Mouse (Mus musculus): ENCODE data around the gene Gal3st2b. TPM values are rescaled to one million over a fixed set of nuclear protein-coding genes. Genes with fewer than 3 reads are reported as not detected.
"Not testable (repeated sequence)": the region's sequence is repeated elsewhere in the genome, so short reads cannot be mapped to it uniquely, and the experiment has no call there.

Gal3st2b gene
- polyA plus RNA-seq, 1 experiment from 2014 or later: not detected

DNA sequence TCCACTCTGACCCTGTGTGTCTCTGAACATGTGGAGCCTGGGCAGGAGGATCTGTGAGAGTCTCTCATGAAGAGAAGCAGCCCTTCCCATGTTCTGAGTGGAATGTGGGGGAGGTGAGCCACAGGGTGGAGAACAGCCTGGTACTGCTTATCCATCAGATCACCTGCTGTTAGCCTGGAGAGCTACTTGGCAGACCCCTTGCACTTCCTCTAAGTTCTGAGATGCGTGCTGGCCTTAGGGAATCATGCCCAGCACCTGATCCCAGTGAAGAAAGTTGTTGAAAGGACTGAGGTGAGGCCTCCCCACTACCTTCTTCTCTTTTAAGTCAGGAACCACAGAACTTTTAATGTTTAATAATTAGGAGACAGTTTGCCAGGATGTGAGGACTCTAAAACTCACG, 5.0 kb downstream of the Gal3st2b start:
- not testable (repeated sequence) for DNase-seq (ENCODE audit: low spot score); H3K36me3 ChIP-seq; H3K4me3 ChIP-seq; H3K27me3 ChIP-seq (ENCODE audit: low read depth, poor library complexity, severe bottlenecking); H3K27ac ChIP-seq (replicated peaks); H3K9me3 ChIP-seq (replicated peaks); H3K4me1 ChIP-seq
- WGBS: 85% methylated on average over 2 of the region's 2 CpGs

DNA sequence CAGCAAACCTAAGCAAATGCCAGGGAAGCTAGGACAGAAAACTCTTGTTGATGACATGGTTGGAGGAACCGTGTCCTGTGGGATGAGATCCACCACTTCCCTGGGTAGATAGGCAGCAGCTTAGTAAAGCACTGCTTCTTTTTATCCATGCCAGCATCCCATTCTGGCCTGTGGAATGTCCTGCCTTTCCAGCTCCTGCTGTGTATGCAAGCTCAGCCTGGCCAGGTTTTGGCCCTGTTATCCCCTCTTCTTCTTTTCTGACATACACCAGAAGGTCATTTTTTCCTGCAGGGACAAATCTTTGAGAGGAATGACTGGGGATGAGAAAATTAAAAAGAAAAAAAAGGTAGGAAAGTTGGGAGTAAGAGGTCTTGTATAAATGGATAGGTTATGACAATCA, 17.3 kb downstream of the Gal3st2b start:
- not testable (repeated sequence) for H3K4me1 ChIP-seq; DNase-seq (ENCODE audit: low spot score); H3K27ac ChIP-seq (replicated peaks); H3K4me3 ChIP-seq; H3K36me3 ChIP-seq; H3K9me3 ChIP-seq (replicated peaks); H3K27me3 ChIP-seq (ENCODE audit: low read depth, poor library complexity, severe bottlenecking)
- 75% methylated on average over 1 of the region's 1 CpGs for WGBS

DNA sequence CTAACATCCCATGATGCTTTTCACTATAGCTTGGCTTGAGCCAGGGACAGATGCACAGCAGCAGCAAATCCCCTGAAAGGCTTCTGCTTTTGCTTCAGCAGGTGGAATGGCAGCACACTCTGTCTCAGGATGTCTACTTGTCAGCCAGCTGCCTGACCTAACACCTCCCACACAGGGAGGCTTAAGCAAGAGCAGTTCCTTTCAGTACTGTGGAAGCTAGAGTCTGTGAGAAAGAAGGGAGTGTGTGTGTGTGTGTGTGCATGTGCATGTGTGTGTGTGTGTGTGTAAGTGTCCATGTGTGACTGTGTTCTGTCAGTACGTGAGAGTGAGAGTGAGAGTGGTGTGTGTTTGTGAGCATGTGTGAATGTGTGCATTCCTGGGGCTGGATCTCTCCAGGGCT, 19.7 kb downstream of the Gal3st2b start:
- H3K4me1 ChIP-seq: not testable (repeated sequence)

DNA sequence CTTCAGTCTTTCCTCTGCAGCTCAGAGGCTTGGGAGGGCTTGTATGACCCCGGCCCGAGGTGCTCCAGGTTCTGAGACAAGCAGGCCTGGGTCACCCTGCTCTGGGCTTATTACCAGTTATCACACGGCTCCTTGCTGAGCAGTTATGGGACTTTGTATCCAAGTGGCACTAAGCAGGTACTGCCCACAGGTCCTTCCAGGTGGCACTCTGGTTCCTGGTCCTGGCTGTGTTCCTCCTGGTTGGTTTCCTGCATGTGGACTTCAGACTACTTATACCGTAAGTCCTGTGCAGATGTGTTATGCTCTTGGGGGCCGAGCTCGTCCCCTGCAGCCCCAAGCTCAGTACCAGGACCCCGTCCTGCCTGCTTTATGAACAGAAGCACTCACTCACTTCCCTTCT, 20.3 kb downstream of the Gal3st2b start:
- H3K27me3 ChIP-seq (ENCODE audit: low read depth, poor library complexity, severe bottlenecking); DNase-seq (ENCODE audit: low spot score); H3K9me3 ChIP-seq (replicated peaks); H3K4me3 ChIP-seq; H3K4me1 ChIP-seq; H3K27ac ChIP-seq (replicated peaks); H3K36me3 ChIP-seq: not testable (repeated sequence)
- 90% methylated on average over 7 of the region's 7 CpGs for WGBS

More for the DNA sequence above, 19.7 kb downstream of the Gal3st2b start:
- H3K9me3 ChIP-seq (replicated peaks); DNase-seq (ENCODE audit: low spot score); H3K27me3 ChIP-seq (ENCODE audit: low read depth, poor library complexity, severe bottlenecking); H3K27ac ChIP-seq (replicated peaks); H3K36me3 ChIP-seq; H3K4me3 ChIP-seq: not testable (repeated sequence)
- WGBS: 73% methylated on average over 1 of the region's 1 CpGs

DNA sequence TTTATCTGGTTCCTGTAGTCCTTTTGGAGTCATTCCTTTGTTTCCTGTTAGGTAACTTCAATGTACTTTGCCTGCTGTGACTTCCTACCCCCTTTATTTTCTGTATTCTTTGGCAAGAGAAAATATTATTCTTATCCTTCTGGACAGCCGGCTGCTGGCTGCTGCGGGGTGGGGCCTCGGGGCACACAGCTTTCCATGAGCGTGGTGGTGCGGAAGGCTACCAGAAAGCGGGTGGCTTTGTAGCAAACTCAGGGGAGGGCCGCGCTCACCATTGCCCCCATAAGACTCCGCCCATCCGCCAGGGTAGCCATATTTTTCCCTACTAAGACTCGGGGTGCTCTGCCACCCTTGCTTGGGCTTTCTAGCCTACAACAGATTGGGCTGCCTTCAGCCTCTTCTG, 31.0 kb downstream of the Gal3st2b start:
- no CpG with 5 or more reads among the region's 11 CpGs for WGBS
- H3K4me3 ChIP-seq; H3K36me3 ChIP-seq; H3K27me3 ChIP-seq (ENCODE audit: low read depth, poor library complexity, severe bottlenecking); H3K9me3 ChIP-seq (replicated peaks); H3K27ac ChIP-seq (replicated peaks); DNase-seq (ENCODE audit: low spot score); H3K4me1 ChIP-seq: not testable (repeated sequence)

DNA sequence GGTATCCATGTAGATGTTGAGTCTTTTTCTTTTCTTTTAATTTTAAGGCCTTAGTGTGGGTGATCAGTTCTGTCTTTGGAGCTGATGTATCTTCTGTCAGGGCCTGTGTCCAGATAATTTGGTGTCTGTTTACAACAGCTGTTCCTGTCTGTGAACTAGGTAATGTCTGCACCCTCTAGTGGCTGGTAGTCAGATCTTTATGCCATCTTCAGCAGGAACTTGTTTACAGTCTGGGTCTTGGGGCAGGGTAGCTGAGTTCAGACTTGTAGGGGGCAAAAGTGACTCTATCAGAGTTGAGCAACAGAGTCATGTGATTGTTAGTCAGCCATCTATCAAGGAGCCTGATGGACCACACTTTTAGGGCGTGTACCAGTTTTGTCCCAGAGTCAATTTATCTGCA, 48.4 kb downstream of the Gal3st2b start:
- WGBS: no CpG with 5 or more reads among the region's 1 CpGs
- not testable (repeated sequence) for DNase-seq (ENCODE audit: low spot score); H3K27me3 ChIP-seq (ENCODE audit: low read depth, poor library complexity, severe bottlenecking)

DNA sequence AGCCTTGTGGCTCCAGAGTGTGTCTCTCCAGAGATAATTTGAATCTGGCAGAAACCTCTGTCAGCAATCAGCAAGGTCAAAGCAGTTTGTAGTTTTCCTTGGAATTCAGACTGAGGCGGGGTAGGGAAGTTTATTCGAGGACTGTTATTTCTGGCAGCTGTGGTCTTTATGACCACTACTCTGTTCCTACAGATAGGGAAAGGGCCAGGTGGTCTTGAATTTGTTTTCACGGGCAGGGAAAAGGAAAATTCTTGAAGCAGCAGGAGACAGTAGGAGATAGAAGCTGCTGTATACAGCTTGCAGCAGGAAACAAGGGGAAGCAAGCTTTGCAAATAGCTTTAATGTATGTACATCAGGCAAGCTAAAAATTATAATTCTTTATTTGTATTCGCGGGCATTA, 52.3 kb downstream of the Gal3st2b start:
- H3K36me3 ChIP-seq; H3K27ac ChIP-seq (replicated peaks); H3K4me1 ChIP-seq; H3K9me3 ChIP-seq (replicated peaks); H3K27me3 ChIP-seq (ENCODE audit: low read depth, poor library complexity, severe bottlenecking); DNase-seq (ENCODE audit: low spot score); H3K4me3 ChIP-seq: not testable (repeated sequence)
- 83% methylated on average over 4 of the region's 5 CpGs for WGBS

More for the DNA sequence above, 48.4 kb downstream of the Gal3st2b start:
- not testable (repeated sequence) for H3K9me3 ChIP-seq (replicated peaks); H3K36me3 ChIP-seq; H3K4me3 ChIP-seq; H3K27ac ChIP-seq (replicated peaks); H3K4me1 ChIP-seq

DNA sequence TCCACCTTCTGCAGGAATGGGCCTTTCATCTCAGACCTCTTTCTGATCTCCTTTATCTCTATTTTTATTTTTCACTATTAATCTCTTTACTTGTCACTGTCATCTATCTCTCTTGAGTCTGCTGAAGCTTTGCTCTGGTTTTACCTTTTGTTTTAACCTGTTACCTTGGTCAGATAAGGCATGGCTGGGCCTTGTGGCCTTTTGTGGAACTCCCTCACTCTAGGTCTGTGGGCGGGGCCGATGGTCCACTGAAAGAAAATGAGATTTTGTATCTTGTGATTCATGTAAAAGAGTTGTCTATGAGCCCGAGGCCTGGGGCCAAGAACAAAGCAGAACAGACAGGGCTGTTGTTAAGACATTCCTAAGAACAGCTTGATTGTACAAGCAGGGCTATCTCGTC, 52.7 kb downstream of the Gal3st2b start:
- not testable (repeated sequence) for DNase-seq (ENCODE audit: low spot score); H3K4me1 ChIP-seq; H3K27me3 ChIP-seq (ENCODE audit: low read depth, poor library complexity, severe bottlenecking); H3K36me3 ChIP-seq; H3K9me3 ChIP-seq (replicated peaks); H3K27ac ChIP-seq (replicated peaks); H3K4me3 ChIP-seq
- no CpG with 5 or more reads among the region's 4 CpGs for WGBS

DNA sequence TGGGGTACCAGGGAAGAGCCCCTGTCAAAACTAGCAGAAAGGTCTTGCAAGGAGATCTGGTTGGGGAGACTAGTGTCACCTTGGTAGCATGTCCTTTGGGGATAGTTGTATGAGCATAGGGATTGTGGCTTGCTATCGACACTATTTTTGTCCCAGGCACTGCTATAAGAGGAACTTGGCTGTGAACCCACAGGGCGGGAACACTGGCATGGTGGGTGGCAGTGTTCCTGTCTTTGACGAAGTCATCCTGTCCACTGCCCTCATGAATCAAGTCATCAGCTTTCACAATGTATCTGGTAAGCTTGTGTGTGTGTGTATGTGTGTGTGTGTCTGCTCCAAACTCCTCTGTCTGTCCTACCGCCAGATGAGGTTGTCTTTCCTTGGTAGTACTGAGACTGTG, 57.7 kb downstream of the Gal3st2b start:
- not testable (repeated sequence) for H3K4me1 ChIP-seq; H3K27me3 ChIP-seq (ENCODE audit: low read depth, poor library complexity, severe bottlenecking); DNase-seq (ENCODE audit: low spot score); H3K4me3 ChIP-seq; H3K27ac ChIP-seq (replicated peaks); H3K9me3 ChIP-seq (replicated peaks); H3K36me3 ChIP-seq
- WGBS: 95% methylated on average over 2 of the region's 4 CpGs

DNA sequence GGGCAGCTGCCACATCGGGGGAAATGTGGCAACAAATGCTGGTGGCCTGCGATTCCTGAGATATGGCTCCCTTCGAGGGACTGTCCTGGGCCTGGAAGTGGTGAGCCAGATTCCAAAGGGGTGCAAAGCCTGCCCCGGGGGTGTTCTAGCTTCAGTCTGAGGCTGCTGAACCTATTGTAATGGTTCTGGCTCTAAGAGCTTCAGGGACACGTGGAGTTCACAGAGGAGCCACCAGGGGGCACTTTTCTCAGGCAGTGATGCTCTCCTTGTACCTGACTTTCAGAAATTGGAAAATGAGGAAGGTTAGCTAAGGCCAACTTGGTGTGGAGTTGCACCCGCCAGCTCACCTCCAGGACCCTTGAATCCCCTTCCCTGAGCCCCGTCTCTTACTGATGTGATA, 60.2 kb downstream of the Gal3st2b start:
- H3K27ac ChIP-seq (replicated peaks); H3K27me3 ChIP-seq (ENCODE audit: low read depth, poor library complexity, severe bottlenecking); DNase-seq (ENCODE audit: low spot score); H3K4me1 ChIP-seq; H3K4me3 ChIP-seq; H3K36me3 ChIP-seq; H3K9me3 ChIP-seq (replicated peaks): not testable (repeated sequence)
- no CpG with 5 or more reads among the region's 7 CpGs for WGBS

DNA sequence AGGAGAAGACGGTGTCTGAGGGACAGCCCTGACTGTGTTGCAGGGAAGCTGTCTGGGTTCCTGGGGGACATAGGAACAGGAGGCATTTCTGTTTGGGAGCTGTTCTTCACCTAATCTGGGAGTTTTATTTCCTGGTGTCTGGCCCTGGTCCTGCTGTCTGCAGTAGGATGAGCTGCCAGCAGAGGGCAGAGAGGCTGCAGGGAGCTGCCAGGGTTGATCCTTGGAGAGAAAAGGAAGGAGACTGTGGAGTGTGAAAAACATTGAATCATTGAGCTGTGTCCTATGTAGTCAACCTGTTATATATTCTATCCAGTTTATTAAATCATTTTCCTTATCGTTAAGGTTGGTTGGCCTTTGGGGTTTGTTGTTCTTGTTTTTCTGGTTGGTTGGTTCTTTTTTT, 62.8 kb downstream of the Gal3st2b start:
- no CpG with 5 or more reads among the region's 2 CpGs for WGBS
- H3K27me3 ChIP-seq (ENCODE audit: low read depth, poor library complexity, severe bottlenecking); DNase-seq (ENCODE audit: low spot score); H3K27ac ChIP-seq (replicated peaks); H3K4me3 ChIP-seq; H3K36me3 ChIP-seq; H3K4me1 ChIP-seq; H3K9me3 ChIP-seq (replicated peaks): not testable (repeated sequence)

DNA sequence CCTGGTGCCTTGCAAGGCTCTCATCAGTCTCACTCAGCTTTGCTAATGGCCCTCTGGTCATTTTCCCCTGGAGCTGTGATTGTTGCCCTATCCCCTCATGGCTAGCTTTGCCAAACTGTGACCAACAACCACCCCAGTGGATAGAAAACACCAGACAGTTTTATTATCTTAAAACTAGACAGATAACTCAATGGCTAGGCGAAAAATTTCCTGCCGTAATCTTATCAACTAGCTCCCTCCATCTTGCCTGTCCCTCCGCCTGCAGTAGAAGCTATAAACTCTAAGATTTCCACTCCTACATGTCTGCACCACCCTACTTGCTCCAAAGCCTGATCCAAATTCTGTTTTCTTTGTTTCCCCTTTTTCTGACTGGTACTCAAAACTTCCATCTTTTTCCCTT, 68.1 kb downstream of the Gal3st2b start:
- no peaks in the 10 kb centered on the region for H3K27me3 ChIP-seq (ENCODE audit: low read depth, poor library complexity, severe bottlenecking)
- H3K27ac ChIP-seq (replicated peaks): no peak overlapping the region
- H3K4me1 ChIP-seq: no peaks in the 10 kb centered on the region
- H3K4me3 ChIP-seq: no peak overlapping the region
- no peak for DNase-seq (ENCODE audit: low spot score)
- H3K9me3 ChIP-seq (replicated peaks): no peaks in the 10 kb centered on the region
- 97% methylated on average over 3 of the region's 3 CpGs for WGBS
- no peaks in the 10 kb centered on the region for H3K36me3 ChIP-seq

DNA sequence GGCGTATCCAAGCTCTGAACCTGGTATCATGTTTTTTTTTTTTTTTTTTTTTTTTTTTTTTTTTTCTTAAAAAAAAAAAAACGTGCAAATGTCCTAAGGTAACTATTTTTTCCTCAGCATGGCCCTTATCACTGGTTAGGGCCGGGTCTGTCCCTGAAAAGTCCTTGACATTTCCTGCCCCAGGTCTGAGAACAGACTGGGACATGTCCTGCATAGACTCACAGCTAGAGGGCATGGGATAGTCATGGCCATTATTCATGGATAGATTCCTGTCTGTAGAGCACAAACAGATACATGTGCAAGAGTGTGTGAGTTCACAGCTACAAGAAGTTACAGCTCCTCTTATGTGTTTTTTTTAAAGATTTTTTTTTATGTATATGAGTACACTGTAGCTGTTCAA, 70.7 kb downstream of the Gal3st2b start:
- DNase-seq (ENCODE audit: low spot score): no peak
- Histone ChIP-seq H3K27me3 (ENCODE audit: low read depth, poor library complexity, severe bottlenecking) (no peaks in the 10 kb centered on the region), H3K27ac (replicated peaks) (no peak overlapping the region), H3K4me1 (no peaks in the 10 kb centered on the region), H3K36me3 (no peaks in the 10 kb centered on the region), H3K4me3 (no peak overlapping the region), H3K9me3 (replicated peaks) (no peaks in the 10 kb centered on the region)
- WGBS: 69% methylated on average over 3 of the region's 3 CpGs

DNA sequence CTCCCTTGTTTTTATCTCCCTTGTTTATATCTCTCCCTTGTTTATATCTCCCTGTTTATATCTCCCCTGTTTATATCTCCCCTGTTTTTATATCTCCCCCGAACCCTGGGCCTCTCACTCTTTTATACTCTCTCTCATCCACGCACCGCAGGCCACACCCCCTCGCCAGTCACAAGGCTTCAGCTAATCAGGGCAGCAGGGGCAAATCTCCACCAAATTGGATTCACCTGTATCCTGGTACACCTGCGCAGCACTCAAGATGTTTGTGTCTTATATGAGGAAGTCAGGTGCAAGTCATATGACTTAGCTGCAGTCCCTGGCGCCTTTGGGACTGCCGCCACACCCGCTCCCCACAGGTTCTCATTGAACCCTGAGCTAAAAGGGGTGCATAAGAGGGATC, 72.1 kb downstream of the Gal3st2b start, which contains the start of gene Gal3st2c:
Gal3st2c (plus strand) TSS at position 301 of the 400 bp plus-strand sequence.
- H3K27ac ChIP-seq (replicated peaks); H3K4me3 ChIP-seq; H3K36me3 ChIP-seq; H3K27me3 ChIP-seq (ENCODE audit: low read depth, poor library complexity, severe bottlenecking); H3K4me1 ChIP-seq; DNase-seq (ENCODE audit: low spot score); H3K9me3 ChIP-seq (replicated peaks): not testable (repeated sequence)
- 91% methylated on average over 7 of the region's 8 CpGs for WGBS
